Mouse (Mus musculus): ENCODE measurements around the gene Esrrb.

The Esrrb gene

DNA sequence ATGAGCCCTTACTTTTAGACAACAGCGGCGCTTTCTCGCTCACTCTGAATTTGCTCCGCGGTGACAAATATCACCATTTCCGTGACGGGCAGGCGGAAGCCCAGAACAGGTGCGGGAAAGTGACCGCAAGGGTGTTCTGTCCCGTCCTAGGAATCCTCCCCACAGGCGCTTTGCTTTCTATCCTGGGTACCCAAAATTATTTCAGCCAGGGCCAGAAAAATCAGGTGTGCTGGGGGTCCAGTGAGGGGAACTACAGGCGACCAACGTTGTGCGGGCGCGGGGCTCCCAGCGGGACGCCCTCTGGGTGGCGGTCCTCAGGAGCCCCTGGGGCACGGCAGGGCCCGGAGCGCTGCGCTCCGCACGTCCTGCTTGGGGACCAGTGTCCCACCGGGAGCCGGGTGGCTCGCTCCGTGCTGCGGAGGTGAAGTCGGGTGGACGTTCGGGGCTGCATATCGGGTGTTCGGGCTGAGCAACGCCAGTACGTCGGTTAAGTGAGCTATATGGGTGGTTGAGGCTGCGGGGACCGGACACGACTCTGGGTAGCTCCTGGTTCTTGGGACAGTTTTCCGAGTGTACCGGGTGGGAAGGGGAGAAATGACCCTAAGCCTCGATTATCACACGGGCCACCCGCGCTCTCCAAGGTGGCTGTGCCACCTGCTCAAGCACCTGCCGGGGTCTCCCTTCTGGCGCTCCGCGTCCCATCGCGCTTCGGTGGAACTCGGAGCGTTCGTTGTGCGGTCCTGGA, 61.4 kb downstream of the Esrrb start:
- DNase-seq = no peak

DNA sequence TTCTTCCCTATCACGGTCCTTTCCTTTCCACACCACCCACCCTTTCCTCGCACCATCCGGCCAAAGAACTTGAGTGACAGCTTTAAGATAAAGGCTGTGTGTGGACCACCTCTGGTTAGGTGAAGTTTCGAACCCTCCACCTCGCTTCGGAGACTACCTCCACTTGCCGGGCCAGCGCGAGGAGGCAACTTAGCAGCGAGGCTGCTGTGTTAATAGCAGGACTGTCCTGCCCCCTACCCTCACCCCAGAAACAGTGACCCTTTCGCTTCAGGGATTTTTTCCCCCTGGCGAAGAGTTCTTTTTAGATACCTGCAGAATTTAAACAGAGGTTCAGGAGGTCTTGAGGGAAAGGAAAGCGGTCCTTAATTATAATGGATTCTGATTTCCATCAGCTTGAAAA, 62.2 kb downstream of the Esrrb start:
- no peak for DNase-seq

DNA sequence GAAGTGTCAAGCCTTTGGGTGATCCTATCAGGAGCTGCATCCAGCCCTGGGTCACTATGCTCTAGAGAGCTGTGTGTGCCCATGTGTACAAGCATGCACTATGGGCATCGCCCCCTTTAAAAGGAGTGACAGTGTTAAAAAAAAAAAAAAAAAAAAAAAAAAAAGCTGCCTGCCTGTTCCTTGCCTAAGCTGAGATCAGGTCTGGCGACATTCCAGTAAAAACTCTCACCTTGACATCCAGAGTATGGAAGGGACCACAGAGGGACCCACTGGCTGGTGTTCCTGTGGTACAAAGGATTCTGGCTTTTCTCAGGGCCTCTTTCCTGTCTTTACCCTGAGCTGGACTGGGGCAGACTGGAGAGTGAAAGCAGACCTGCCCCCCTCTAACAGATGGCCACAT, 66.7 kb downstream of the Esrrb start:
- no peak for DNase-seq

DNA sequence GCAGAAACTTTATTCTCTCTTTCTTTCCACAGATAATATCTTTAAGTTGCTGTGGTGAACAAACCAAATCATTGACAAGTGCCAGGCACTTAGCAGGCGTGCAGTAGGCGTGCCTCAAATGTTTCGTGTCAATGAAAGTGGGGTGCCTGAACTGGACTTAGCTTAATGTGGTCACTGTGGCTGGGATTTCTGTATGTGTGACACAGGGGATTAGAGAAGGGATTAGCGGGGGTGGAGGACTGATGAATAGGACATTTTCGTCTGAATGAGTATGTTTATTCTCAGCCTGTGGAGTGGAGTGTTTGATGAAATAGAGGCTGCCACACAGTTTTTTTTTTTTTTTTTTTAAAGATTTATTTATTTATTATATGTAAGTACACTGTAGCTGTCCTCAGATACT, 70.8 kb downstream of the Esrrb start:
- no peak for DNase-seq

DNA sequence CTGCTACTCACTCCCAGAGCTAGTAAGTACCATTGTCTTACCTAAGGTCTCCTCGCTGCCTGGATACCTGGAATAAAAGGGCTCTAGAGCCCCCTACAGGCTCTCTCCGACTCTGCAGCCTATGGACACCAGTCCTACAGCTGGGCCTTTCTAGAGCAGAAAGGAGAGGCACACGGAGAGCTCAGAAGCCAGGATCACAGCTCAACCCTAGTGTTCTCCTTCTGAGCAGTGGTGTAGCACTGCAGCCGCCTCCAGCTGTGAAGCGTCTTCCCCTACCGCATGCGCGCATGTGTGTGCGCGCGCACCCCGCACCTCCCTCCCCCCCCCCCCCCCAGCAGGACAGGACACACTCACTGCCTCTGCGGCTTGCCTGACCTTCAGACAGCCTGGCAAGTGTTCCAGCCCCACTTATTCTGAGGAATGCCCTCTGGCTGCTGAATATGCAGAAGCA, 72.5 kb downstream of the Esrrb start:
- DNase-seq = peak; percentile 71

DNA sequence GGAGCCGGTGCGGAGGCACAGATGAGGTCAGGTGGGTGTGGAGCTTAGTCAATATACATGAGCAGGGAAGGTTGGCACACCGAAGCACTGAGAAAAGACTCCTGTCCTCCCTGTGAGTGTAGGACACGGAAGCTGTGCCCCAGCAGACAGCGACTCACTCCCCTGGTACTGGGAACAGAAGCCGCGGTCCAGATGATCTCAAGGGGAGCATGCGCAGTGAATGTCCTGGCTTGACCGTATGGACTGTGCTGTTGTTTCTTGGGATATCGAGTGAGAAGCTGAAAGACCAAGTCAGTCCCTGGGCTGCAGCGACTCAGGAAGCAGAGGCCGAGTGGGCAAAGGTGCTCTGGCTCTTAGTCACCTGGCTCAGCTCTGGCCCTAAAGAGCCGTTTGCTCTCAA, 74.7 kb downstream of the Esrrb start:
- no peak for DNase-seq

DNA sequence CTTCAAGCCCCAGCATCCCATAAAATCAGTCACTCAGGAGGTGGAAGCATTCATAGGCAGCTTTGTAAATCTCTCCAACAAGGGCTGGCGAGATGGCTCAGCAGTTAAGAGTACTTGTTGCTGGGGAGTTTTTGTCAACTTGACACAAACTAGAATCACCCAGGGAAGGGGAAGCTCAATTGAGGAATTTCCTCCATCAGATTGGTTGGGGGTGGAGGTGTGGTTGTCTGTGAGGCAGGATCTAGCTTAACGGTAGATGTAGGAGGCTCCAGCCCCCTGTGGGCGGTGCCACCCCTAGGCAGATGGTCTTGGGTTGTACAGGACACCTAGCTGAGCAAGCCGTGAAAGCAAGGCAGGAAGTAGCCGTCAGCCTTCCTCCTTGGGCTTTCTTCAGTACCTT, 89.9 kb downstream of the Esrrb start:
- no peak for DNase-seq

DNA sequence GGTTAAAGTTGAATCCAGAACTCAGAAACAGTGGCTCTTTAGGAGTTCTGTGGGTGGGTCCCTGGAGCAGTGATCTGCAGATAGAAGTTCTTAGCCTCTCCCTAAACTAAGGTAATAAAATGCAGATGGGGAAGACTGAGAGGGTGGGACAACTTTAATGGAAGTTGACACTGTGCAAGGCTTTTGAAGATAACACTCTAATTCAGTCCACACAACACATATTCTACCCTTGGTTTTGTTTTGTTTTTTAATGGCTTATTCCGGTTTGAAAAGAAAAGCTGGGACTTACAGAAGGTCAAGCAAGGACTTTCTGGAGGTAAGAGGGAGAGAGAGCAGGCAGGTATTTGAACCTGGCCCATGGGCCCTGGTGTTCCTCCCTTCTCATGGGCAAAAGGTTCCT, 94.1 kb downstream of the Esrrb start:
- DNase-seq = no peak

DNA sequence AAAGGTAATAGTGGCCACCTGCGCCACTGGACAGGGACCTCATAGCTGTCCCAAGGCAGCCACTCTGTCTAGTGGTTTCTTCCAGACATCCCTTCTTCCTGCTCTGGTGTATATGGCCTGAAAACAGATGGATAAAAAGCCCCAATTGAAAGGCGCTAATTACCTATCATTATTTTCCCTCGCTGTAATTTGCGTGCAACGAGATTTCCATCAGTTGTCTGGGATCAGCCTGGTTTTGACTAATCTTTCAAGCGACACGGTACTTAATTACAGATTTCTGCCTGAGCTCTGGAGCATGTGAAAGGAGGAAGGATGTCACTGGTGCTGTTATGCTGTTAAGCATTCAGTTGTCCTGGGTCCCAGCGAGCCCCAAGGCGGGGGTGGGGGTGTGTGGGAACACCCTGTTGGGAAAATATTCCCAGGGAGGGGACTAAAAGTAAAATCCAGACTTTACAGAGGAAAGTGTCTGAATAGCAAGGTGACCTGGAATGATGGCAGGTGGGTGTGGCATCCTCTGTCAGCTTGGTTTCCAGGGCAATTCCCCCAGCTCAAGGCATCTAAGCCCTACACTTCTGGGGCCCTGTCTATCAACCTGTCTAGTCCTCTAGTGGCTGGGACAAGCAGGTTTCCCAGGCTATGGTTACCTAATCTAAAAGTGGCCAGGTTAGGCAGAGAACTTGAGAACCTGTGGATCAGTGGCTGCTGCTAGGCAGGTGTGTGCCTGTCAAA, 102.0 kb downstream of the Esrrb start:
- no peak for DNase-seq

DNA sequence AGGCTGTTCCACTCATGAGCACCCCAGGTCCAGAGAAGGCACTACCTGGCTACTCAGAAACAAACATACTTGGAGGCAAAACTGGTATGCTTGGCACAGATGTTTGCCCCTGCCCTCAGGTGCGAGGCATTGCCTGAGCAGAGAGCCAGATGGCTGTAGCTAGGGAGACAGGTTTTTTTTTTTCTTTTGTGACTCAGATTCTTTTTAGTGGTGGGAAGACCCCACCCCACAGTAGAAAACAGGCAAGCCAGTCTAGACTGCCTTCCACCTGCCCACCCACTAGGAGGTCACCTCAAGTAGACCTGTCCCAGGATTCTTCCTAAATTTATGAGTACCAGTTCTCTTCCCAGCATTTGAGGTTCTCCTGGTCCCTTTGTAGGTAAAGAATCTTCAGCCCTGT, 103.5 kb downstream of the Esrrb start:
- no peak for DNase-seq

DNA sequence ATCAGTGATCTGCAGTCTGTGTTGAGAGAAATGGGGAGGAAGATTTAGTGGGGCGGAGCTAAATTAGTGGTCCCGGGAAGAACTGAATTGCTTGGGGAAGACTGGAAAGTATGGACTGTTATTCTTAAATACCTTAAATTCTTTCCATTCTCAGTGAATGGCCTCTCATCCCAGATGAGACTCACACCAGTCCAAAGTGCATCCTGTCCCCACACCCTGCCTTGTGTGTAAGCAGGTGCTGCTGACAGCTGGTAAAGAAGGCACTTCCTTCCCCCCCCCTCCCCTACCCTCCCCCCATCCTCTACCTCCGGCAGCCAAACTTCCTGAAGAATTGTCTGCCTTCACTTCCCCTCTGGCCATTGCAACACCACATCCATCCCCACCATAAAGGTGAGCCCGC, 105.3 kb downstream of the Esrrb start:
- DNase-seq = no peak

DNA sequence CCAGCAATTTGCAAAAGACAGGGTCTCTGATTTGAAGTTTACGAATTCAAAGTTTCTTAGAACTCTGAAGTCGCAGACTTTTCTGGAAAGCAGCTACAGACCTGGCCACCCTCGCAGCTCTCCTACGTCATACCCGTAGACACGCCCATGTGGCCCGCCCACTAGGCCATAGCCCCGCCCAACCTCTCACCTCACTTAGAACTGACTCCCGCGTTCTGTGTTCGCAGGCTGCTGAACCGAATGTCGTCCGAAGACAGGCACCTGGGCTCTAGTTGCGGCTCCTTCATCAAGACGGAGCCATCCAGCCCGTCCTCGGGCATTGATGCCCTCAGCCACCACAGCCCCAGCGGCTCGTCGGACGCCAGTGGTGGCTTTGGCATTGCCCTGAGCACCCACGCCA, 109.0 kb downstream of the Esrrb start:
- DNase-seq = no peak

DNA sequence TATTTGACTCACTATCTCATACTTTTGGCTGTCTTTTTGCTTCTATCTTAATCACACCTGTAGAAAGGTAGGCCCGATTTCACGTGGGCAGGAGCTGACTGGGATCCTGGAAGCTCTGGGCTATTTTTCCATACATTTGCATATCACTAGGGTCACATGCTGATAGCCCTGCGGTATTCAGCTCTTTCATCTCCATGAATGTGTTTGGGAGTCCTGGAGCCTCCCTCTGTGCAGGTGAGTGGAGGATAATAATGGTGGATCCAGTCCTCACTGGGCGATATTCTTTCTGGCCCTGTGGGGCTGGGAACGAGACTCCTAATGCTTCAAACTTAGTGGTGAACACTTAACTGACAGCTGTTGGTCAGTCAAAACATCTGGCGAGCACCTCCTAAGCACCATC, 110.0 kb downstream of the Esrrb start:
- DNase-seq = no peak

DNA sequence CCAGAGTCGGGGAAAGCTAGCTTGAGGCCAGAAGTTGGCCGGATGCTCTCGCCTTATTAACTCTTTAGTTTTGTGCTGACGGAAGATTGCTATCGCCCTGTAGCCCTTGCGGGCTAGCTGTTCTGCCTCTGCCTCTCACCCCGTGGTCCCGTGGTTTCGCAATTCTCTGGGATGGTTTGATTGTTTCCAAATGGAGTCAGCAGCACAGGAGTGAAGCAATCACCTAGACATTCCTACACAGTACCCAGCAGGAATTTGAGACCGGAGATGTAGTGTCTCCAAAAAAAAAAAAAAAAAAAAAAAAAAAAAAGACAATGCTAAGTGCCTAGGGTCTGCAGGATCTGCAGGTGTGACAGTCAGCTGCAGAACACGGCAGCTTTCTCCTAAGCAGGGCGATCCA, 112.7 kb downstream of the Esrrb start:
- DNase-seq = no peak

DNA sequence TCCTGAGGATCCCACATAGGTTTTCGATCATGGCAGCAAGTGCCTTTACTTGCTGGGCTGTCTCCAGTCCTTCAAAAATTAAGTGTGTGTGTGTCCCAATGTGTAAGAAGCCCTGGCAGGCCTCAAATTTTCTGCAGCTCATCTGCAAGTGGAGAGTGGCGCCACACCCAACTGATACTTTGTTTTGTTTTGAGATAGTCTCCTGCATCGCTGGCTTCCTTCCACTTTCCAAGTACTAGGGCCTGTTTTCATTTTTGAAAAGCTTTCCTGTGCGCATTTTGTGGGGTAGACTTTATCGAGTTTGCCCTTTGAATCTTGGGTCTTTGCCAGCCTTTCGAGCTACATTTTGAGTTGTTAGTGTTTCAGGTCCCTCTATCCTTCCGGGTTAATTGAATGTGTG, 115.1 kb downstream of the Esrrb start:
- no peak for DNase-seq

DNA sequence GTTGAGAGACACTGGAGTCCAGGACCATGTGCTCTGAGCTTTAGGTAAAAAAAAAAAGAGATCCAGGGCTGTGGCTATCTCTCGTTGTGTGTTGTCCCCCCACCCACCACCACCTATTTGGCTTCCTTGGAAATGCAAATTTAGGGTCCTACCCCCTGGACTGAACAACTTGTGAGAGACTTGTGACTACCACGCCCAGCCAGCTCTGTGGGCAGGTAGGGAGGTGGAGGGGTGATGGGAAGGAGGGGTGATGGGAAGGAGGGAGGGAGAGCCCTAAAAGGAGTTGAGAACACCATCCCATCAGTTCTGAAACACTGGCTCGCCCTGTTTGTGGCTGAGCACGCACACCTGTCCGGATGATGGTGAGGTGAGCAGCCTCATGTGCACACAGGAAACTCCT, 118.0 kb downstream of the Esrrb start:
- no peak for DNase-seq

DNA sequence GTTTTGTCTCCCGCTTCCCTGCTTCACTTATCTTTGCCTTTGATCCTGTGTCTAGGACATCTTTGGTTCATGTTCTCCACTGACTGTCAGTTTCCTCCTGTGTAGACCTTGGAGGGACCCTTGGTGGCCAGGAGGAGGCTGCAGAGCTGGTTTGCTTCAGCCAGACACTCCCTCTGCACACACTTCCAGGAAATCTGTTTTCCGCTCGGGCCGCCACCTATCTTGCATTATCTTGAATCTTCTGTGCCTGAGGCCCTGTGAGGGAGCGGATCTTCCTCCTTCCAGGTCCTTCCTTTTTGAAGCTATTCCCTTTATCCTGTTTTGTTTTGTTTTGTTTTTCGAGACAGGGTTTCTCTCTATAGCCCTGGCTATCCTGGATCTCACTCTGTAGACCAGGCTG, 121.1 kb downstream of the Esrrb start:
- DNase-seq = no peak

DNA sequence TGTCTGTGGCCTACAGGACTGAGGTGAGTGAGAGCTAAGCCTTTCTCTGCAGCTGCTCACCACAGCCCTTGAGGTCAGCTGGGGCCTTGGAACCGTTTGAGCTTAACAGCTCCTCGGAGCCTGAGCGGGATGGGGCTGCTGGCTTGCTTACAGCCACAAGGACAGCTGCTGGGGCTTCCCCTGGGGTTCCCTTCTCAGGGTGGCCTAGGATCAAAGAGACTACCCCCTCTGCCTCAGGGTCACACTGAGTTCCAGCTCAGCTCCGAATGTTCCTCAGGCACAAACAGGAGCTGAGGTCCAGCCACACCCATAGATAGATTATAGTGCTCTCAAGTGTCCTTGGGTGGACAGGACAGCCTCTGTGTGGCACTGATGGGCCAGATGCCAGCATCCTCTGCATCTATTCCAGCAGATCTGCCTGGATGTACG, 122.5 kb downstream of the Esrrb start:
- no peak for DNase-seq

DNA sequence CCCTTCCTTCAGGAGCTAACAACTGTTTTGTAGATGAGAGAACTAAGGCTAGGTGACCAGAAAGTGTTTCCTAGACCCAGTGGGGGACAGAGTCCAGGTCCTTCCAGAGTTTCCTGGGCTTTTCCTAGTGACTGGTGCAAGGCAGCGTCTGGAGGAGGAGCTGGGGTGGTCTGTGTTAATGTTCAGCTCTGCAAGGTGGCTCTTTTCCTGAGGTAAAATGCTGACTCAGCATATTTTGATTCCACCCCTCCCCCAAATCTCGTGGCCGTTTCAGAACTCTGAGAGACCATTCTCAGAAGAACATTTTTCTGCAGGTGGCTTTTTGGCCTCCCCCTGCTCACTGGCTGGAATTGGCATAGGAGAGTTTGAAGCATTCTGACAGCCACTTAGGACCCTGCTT, 127.1 kb downstream of the Esrrb start:
- no peak for DNase-seq

DNA sequence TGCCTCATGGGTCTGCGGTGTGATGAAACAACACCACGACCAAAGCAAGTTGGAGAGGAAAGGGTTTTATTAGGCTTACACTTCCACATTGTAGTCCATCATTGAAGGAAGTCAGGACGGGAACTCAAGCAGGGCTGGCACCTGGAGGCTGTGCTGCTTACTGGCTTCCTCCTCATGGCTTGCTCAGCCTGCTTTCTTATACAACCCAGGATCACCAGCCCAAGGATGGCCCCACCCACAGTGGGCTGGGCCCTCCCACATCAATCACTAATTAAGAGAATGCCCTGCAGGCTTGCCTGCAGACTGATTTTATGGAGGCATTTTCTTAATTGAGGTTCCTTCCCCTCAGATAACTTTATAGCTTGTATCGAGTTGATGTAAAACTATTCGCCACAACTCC, 129.1 kb downstream of the Esrrb start:
- no peak for DNase-seq

DNA sequence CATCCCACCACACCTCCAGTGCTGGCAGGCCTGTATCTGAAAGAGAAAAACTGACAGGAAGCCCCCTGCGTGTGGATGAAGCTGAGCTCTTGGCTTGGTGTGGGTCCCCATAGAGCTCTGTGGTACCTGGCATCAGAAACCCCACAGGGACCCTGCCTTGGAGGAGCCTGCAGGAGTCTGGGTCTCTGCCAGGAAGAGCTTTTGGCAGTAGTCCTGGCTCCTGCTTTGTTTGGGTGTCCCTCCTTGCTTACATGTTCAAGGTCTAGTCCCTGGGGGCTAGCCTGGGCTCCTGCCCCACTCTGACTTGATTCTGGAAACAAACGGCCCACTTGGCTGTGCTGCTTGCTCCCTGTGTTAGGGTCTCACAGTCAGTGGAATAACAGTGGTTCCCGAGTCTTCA, 130.6 kb downstream of the Esrrb start:
- DNase-seq = no peak

DNA sequence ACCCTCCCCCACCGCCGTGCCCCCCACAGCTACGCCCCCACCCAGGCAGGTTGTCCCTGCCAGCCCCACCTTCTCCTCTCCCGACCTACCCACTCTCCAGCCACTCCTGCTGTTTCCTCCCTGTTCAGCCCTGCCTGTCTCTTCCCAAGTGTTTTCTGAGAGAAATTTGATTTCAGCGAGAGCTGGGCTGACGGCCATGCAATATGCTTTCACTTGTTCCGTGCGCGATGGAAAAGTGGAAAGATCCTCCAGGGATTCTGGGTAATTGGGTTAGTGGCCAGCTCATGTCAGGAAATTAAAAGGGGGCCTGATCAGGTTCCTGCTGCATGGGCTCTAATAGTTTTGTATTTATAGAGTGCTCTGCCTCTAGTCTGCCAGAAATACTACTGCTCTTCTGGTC, 131.9 kb downstream of the Esrrb start:
- DNase-seq = no peak

DNA sequence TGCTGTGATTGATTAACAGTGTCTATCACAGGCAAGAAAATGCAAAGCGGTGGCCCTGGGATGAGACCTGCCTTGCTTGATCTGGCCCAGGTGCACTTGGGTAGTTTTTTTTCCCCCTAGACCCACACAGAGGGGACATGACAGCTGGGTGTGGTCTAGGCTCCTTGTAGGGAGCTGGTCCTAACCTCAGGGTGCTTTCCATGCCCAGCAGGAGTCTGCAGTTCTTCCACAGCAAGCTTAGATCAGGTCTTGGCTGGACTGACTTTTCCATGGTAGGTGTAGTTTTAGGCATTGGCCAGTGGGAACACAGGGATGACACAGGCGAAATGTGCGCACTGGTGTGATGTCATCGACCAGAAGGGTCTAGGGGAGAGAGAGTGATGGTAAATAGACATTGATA, 136.2 kb downstream of the Esrrb start:
- DNase-seq = no peak

DNA sequence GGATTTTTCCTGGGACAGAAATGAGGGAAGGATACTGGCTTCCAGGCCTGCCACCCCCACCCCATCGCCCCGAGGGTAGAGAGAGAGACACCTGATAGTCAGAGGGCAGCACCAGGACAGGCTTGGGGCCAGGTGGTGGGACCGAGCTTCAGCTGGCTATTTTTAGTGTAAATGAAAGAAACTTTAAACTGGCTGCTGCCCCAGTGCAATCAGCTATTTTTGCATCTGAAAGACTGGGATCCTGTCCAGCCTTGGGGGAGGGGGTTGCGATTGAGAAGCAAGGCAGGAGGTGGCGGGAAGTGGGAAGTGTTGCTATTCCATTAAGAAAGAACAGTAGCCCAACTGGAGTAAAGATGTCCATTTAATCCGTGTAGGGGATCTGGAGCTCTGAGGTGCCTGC, 137.8 kb downstream of the Esrrb start:
- no peak for DNase-seq

DNA sequence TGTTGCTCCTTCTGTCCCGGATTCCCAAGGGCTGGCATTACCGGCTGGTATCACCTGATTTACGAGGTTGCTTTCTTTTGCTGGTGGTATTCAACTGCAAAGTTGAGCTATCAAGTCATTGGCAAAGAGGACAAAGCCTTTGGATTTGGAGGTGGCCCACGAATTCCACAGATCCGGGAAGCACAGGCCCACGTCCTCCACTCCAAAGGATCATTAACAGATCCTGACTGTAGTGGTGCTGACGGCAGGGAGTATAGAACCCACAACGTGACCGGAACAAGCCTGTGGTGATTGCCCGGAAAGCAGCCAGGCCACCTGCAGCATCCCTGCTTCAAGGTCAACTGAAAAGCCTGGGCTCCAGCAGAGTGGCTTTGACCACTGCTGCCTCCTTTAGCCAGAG, 140.8 kb downstream of the Esrrb start:
- no peak for DNase-seq
